In the genomic region with DNA sequence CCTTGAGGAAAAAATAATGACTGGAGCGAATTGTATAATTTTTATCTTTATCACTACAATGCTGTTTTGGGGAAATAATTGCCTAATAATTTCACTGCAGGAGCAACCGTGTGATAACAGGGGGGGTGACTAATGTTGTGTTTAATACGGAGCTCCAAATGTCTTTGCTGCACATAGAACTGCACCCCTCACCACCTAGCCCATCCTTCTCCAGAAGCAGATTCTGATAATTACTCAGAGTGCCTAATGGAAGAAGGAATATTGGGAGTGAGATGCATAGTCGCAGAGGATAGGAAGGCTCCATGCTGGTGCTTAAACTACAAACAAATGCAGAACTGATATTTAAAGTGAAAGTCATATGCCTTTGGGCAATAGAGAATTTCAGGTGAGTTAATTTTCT, we compare ENCODE assay signal across 18 mouse cellular contexts.
"Had no signal": no experiment of that assay in that cellular context is flagged by ENCODE, and none has a peak within 500 bp of the region (broad histone marks: within the 10 kb centered on the region; RNA-seq: fewer than 3 reads in every experiment).

No protein-coding gene starts in this region.

- DNase-seq: kidney, adult 11 months; kidney, adult 8-10 months; kidney, postnatal 10 days; kidney, postnatal 36 days; layer of hippocampus, postnatal 36 days; liver, embryonic 13.5 days; lung, adult 2 months; lung, postnatal 14 days; lung, postnatal 4 days; right cerebral cortex, adult 18-20 months; right cerebral cortex, postnatal 14 days; right cerebral cortex, postnatal 4 days; thymus, postnatal 25 days had no signal

- H3K9ac ChIP-seq: kidney, embryonic 15.5 days; liver, embryonic 13.5 days; midbrain, embryonic 13.5 days; neural tube, embryonic 12.5 days had no signal

- H3K36me3 ChIP-seq: kidney, embryonic 15.5 days; liver, embryonic 13.5 days; midbrain, embryonic 13.5 days; neural tube, embryonic 12.5 days had no signal

- H3K4me2 ChIP-seq: kidney, embryonic 15.5 days; liver, embryonic 13.5 days; midbrain, embryonic 13.5 days; neural tube, embryonic 12.5 days had no signal

- H3K4me1 ChIP-seq: kidney, embryonic 15.5 days; liver, embryonic 13.5 days; midbrain, embryonic 13.5 days; neural tube, embryonic 12.5 days had no signal

- H3K27ac ChIP-seq: kidney, embryonic 15.5 days; left cerebral cortex, adult 2 months; liver, embryonic 13.5 days; midbrain, embryonic 13.5 days; neural tube, embryonic 12.5 days; stomach, postnatal 0 days had no signal

- ATAC-seq: midbrain, embryonic 13.5 days had no signal

- H3K27me3 ChIP-seq: kidney, embryonic 15.5 days; liver, embryonic 13.5 days; midbrain, embryonic 13.5 days; neural tube, embryonic 12.5 days had no signal

- H3K4me3 ChIP-seq: kidney, embryonic 15.5 days; left cerebral cortex, adult 2 months; liver, embryonic 13.5 days; midbrain, embryonic 13.5 days; neural tube, embryonic 12.5 days had no signal

- H3K9me3 ChIP-seq: kidney, embryonic 15.5 days; midbrain, embryonic 13.5 days; neural tube, embryonic 12.5 days had no signal
